Mouse (Mus musculus): ENCODE measurements at regions not wholly inside any gene's neighbourhood (a gene's known extent, or its start where the extent isn't known, plus 50 kb on each side); places are given as distances from the start of the nearest gene placed in this dataset.

DNA sequence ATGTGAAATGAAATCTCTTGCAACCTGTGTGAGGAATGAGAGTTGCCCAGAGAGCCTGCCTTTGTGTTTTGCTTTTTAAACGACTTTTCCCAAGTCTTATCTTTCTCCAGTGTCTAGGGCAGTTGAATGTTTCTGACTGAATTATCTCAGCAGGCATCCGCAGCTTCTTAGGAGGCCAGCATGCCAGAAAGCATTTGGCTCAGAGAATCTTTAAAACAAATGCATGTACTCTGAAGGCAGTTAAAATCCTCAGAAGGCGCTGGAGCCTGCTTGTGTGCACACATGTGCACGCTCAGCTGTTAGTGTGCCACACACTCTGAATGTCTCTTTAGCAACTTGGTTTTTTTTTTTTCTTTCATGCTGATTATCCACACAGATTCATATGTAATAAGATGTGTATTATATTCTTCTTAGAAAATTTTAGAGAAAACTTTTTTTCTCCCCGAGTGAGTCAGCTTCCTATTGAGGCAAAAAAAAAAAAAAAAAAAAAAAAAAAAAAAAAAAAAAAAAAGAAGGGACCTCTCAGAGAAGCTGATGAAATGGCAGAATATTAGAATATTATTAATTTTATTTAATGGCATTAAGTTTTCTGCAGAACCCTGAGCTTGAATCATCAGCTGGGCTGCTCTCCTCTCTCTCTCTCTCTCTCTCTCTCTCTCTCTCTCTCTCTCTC lies 201.9 kb downstream of the Tmem38b start:
- peak; percentile 31 for DNase-seq (ENCODE audit: inconsistent ontology term)

DNA sequence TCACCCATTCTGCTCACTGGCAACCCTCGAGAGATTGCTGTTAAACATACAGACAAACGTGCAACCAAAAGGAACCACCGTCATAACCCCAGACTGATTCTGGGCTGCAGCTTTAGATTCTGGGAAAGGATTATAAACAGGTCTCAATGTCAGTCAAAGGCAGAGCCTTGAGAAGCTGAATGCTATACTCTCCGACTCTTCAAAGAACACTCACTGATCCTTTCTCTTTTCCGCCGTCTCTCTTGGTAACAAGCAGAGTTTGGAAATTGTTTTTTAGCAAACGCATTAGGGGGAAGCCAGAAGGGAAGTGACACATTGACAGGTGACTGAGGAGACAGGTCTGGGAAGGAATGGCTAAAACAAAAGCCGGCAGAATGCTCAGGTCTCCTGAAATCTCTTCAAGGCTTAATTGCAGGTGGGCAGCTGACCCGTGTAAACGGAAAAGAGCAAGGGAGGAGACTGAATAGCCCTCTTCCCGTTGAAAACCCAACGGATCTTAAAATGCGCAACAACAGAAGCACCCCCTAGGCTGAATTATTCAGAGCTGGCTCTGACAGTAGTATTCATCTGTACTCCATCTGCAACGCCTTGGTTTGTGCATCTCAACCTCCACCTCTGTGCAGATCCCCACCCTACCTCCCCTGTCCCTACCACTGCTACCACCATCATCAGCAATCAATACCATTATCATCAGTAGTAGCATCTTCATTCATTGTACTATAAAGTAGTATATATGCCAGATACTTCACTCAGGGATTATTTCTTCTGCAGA lies 219.6 kb downstream of the Tmem38b start:
- DNase-seq (ENCODE audit: inconsistent ontology term): no peak

DNA sequence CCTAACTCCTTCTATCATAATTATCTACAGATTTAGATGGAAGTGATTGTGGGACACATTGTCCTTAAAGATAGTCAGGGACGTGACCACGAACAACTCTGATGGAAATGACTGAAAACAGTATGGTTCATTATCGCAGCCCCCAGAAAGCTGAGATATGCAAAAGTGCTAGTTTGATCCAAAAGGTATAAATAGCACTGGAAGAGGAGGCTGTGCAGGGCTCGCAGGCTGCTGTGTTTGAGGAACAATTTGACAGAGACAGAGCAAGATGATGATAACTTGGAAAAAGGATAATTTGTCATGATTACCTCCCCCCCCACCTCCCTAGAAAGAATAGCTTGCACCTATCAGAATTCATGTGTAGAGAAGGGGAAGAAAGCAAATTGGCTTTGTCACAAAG lies 238.5 kb downstream of the Tmem38b start:
- no peak for DNase-seq (ENCODE audit: inconsistent ontology term)

DNA sequence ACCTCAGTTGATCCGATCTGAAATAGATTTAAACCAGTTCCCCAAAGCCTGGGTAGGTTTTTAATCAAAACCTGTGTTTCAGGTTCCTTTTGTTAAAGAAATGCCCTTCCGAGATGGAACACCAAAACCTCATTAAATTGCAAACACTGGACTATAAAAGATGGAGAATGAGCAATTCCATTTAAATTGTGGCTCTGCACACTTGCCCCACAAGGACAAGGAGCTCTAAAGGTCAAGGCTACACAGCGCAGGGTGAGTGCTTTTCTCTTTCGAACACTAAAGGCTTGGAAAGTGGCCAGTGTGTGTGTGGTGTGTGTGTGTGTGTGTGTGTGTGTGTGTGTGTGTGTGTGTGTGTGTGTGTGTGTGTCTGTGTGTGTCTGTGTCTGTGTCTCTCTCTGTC lies 246.1 kb downstream of the Tmem38b start:
- no peak for DNase-seq (ENCODE audit: inconsistent ontology term)

DNA sequence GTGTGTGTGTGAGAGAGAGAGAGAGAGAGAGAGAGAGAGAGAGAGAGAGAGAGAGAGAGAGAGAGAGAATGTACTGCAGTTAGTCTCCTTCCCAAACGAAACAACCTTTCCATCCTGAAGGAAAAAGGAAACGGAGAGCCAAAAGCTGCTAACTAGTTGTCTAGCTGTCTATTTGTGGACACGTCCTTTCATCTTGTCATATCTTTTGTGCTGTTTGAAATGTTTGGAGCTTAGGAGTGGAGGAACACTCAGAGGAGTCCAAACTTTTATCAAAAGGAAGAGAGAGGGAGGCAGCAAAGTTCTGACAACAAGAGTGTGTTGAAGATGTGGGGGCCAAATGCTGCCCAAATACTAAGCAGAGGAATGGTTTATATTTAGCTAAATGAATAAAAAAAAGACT lies 246.6 kb downstream of the Tmem38b start:
- DNase-seq (ENCODE audit: inconsistent ontology term): no peak

DNA sequence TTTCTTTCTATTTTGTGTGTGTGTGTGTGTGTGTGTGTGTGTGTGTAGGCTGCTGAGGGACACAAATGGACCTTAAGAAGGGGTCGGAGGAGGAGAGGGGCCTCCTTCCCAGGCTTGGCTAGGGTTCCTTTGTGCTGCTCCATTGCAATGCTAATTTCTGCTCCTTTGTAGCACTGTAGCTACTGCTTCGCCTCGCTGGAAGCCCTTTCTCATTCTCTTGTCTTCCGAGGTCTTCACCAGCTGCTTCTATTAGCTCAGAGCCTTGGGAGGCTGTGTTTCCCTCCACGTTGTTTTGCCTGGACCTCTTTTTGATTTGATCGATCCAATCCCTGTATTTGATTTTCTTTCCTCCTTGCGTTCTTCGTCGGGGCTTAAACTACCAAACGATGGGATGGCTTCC lies 247.1 kb downstream of the Tmem38b start:
- no peak for DNase-seq (ENCODE audit: inconsistent ontology term)

DNA sequence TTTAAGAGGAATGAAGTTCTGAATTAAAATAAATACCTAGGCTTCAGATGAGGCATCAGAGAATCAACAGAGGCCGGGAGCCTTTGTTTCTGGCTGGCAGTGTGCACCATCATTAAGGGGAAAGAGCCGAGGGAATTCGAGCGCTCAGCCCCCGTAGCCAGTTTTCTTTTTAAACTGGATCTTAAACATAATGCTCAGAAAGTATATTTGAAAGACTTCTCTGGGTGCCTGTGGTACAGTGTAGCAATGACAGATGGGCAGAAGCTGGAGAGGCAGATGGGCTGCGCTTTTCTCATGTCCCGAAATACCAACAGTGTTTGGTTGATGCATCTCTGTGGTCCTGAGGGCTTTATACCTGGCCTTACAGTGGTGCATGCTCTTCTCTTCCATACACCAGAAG lies 247.6 kb downstream of the Tmem38b start:
- DNase-seq (ENCODE audit: inconsistent ontology term): no peak

DNA sequence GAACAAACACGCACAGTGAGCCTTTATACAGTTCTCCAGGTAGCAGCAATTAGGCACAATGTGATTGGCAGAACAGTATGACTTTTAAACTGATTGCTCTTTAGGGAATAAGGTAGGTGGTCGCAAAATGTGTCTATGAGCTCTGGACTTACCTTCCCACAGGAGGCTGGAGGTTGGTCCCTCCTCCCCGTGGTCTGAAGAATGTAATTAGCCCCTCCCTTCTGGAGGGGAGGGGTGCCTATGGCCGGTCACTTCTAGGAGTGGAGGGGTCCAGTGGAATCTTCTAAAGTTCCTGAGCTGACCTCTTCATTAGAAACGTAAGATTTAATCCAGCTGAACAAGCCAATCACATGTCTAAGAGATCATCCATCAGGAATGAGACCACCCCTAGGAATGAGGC lies 248.4 kb downstream of the Tmem38b start:
- DNase-seq (ENCODE audit: inconsistent ontology term): no peak

DNA sequence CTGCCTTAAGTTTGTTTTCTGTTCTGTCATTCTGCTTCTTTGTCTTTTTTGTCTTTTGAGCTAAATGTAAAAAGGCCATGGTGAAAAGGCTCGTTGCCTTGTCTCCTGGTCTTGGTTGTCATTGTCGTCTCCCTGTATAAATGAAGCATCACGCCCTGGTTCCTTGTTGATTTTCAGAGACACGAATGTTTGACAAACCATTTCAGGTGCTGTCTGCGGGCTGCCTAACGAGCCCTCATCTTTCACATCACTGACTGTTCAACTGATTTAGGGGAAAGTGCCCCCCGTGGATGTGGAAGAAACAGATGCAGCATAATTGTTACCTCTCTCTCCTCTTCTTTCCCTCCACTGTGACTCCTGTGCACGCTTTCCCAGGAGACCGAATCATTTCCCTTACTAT lies 254.7 kb downstream of the Tmem38b start:
- no peak for DNase-seq (ENCODE audit: inconsistent ontology term)

DNA sequence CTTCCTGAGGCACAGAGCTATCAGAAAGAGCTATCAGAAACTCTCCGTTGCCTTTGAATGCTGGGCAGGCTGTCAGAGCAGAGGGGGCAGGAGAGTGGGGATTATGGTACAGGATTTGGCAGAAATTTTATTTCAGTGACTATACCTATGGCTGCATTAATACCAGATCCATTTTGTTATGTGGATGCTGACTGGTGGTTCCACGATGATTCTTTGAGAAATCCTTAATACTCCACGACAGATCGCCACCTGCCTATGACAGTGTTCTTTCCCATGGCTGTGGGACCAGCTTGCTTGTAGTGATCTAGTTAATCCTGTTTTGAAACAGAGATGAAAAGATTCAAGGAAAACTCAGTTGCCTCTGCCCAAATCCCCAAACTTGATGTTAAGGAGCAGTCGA lies 255.6 kb downstream of the Tmem38b start:
- DNase-seq (ENCODE audit: inconsistent ontology term): no peak

DNA sequence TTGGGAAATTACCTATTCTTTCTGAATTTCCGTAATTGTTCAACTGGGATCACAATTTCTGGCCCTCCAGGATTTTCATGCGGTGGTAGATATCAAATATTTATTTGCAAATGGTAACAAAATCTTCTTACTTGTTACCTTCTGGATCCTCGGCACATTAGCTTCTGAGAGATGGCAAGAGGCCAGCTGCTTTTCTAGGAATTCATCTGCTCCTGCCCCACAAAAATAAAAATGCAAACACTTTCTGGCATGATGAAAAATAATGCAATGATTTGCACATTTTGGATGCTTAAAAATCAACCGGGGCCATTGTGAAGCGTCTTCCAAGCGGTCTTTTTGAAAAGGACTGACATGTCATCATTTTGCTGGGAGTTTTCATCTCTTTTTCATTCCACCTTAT lies 258.9 kb downstream of the Tmem38b start:
- no peak for DNase-seq (ENCODE audit: inconsistent ontology term)

DNA sequence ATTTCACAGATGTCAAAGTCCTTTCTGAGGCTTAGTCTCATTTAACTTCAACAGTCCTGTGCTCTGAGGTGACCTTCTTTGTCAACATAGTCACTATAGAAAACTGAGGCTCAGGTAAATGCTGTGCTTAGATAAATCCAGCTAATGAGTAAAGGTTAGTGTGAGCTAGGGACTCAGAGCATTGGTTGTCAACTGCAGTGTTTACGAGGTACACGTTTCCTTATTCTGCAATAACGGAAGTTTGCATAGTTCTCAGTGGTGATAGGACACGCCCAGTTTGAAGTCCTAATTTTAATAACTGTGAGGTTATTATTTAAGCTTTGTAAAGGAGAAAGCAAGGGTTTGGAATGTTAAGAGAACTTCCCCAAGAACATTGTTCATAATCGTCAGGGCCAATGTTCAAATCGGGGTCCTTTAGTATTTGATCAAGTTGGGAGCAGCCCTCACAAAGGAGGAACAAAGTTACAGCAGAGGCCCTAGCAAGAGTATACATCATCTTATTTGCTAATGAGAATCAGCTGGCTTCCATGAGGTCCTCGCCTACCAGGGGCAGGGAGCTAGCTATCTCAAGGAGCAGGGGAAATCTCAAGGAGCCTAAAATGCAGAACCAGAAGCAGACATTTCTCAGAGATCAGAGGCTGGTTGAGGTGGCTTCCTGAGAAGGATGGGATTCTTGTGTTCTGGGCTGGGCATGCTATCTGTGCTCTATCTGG lies 268.6 kb downstream of the Tmem38b start:
- no peak for DNase-seq (ENCODE audit: inconsistent ontology term)

DNA sequence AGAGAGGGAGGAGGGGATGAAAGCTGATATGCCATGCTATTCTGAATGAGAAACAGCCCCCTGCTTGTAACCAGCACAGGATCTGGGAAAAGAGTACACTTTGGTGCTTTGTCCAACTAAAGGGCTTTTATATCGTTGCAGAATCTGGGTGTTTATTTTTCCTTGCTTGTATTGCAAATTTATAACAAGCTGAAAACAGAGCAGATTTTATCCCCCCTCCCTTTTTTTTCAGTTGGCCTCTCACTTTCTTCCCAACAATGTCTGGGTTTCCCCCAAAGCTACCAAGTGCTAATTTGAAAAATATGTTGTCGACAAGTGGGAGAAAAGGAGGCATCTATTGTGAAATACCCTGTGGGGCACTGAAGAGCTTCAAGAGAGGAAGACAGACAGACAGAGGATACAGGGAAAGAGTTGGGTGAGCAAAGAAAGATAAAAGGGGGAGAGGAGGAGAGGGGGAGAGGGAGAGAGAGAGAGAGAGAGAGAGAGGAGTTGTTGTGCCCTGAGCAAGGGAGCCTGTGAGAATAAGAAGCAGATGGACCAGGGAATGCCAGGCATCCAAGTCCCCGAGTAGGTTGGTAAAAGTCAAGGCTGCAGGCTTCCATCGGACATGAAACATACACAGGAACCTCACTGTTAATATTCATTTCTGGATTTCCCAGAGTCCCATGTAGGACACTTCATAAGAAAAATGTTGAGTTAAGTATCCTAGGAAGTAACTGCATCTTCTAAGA lies 269.5 kb downstream of the Tmem38b start:
- DNase-seq (ENCODE audit: inconsistent ontology term): no peak

DNA sequence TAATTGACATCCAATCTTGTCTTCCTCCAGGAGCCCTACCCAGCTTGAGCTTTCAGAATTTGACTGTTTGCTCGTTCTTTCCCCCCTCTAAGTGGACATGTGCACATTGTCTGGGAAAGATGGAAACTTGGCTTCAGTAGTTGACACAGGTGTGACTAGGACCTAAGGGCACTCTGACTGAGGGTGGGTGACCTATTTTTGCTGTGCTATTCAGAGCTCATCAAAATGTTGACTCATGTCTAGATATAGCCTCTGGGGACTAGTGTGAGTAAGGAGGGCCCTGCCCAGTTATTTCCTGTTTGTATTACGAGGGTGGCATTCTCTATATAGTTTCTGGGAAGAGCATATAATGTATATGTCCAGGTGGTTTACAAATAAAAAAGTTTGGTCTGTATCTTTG lies 271.7 kb downstream of the Tmem38b start:
- DNase-seq (ENCODE audit: inconsistent ontology term): no peak

DNA sequence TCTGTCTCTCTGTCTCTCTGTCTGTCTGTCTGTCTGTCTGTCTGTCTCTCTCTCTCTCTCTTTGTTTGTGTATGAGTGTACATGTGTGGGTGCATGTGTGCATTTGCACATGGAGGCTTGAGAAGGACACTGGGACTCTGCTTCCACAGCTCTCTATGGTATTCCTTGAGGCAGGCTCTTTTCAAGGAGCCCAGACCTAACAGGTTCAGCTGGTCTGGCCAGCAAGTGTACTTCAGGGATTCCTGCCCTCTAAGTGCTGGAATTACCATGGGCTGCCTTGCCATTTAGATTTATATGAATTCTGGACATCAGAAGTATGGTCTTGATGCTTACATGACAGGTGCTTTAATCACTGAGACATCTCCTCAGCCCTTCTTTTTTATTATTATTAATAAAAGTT lies 274.4 kb downstream of the Tmem38b start:
- DNase-seq (ENCODE audit: inconsistent ontology term): no peak

DNA sequence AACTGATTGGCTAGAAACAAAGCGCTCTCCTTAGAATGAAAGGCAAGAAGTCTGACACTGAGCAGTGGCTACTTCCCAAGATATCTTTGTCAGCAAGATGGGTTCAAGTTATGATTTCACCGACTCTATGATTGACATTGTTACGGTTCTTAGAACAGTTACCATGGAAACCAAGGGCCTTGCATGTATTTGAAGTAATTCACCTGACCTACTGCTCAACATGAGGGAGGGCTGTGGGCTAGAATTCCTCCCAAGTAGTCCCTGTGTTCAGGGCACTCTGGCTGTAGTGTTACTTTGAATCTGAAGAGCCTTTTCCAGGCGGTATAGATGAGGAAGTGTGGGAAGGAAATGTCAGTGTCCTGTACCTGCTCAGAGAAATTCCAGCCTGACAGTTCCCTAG lies 281.1 kb downstream of the Tmem38b start:
- DNase-seq (ENCODE audit: inconsistent ontology term): no peak

DNA sequence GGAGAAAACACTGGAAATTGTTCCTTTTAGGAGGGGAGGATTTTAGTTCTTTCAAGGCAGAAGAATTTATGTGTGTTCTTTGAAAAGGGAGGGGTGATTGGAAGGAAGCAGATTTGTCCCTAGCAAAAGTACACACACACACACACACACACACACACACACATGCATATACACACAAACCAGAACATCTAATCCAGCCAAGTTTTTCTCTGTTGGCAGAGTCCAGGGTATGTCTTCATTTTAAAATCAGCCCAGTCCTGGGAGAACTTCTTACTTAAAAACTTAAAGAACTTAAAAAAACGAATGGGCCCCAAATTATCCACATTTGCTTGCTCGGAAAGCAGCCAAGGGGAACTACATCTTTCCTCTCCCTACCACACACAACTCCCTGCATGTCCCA lies 290.5 kb downstream of the Tmem38b start:
- no peak for DNase-seq (ENCODE audit: inconsistent ontology term)

DNA sequence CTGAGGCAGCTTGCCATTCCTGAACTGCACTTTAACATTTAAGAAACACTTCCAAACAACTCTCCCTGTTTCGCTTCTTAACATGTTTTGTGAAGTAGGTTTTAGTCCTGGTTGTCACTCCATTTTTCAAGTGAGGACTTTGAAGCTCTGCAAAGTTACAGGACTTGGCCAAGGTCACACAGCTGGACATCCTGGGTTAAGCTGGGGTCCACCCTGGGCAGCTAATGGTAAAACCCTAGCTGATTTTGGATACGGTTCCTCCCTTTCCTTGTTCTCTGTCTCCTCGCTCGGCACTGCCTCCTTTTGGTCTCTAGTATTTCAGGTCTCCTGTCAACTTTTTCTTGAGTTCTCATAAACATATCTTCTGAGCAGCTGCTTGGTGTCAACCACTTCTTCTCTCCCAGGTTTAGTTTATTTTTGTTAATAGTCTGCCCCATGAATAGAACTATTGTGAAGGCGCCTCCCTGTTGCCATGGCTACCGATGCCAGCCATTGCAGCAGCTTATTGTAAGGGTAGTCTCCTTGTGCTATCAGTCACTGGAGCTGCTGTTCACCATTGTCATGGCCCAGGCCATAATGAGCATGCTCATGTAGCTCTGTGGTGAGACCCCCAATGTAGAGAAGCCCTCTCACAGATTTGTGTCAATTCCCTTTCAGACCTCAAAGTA lies 292.5 kb downstream of the Tmem38b start:
- DNase-seq (ENCODE audit: inconsistent ontology term): no peak

DNA sequence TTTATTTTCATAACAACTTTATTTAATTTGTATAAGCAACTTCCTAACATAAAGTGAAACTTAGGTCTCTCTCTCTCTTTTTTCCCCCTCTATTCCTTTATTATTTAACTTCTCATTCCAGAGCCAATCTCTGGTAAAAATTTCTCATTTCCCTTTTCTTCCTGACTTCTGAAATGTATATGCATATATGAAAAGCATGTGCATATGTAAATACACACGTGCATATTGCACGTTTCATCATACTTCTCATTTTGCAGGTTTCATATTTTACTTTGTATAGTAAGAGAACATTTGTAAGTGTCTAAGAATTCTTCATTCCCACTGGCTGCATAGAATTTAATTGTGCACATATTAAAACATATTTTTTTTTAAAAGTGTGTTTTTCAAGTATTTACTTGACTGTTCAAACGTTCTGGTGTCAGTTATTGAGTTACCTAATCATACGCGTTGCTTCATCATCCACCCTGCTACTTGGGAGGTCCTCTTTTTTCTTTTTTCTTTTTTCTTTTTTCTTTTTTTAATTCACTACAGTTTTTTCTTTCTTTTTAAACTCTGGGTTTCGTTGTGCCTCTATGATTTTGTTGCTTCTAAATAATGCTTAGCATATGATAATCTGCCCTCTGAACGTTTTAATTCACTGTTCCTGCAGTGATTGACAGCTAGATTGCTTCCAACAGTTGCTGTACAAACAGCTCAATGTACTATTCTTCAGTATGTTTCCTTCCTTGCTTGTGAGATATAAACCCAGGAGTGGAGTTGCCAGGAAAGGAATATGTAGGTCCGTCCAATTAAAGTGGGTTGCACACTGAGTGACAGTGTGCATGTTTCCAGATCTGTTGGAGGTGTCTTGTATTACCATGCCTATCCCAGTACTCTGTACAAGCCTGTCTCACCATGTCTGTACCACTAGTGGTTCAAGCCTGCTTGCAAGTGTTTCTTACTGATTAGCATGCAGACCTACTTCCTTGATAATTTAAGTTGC lies 303.2 kb downstream of the Tmem38b start:
- DNase-seq (ENCODE audit: inconsistent ontology term): no peak

DNA sequence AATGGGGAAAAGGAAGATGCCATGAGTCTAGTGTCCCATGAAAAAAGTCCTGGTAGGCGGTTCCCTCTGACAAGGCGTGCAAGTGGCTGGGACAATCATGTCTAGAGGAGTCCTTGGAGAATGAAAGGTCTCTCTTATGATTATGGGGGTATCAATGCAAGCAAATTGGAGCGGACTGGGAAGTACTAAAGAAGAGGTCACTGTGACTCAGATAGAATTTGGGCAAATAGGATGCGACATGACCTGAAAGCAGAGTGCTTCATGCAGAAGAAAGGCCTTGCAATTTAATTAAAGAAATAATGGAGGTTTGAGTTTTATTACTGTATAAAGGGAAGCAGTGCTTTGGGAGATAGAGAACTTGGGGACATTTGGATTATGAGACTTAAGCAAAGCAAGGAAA lies 330.3 kb downstream of the Tmem38b start:
- DNase-seq (ENCODE audit: inconsistent ontology term): no peak

Measured in Muller cell, postnatal 12 days (primary cell).